Mouse (Mus musculus): ENCODE data around the gene Hoxd11. TPM values are rescaled to one million over a fixed set of nuclear protein-coding genes. Genes with fewer than 3 reads are reported as not detected.

The Hoxd11 gene
- polyA plus RNA-seq, 1 experiment from 2014 or later, result not detected

DNA sequence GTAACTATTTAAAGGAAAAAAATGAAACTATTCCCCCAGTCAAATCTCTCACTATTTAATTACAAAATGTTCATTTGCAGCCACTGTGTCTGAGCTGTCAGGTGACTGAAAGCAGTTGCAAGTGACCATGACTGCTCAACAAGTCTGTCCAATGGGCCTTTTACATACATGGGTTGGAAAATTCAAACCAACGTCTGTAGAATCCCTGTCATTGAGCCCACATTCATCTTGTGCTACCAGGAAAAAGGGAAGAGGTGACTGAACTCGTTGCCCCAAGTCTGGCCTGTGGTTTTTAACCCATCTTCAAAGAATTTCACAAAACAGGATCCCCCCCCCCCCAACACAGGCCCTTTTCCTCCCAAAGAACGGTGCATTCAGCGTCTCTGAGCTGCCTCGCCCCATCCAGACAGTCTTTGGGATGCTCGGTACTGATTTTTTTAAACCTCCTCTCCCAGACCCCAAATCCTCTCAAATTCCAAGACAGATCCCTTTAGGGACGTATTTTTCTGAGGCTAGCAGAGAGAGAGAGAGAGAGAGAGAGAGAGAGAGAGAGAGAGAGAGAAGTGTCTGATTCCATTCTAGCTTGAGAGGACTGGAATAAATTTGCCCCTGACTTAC is 16.6 kb downstream of the Hoxd11 start:
- WGBS, result 2% methylated on average over 7 of the region's 7 CpGs
- Histone ChIP-seq H3K4me2 (no peak overlapping the region), H3K27ac (no peak overlapping the region), H3K27me3 (replicated peaks) (peaks cover 97% of the 10 kb centered on the region), H3K9ac (no peak overlapping the region), H3K4me3 (no peak overlapping the region), H3K4me1 (peaks cover 8% of the 10 kb centered on the region; the same call in 1 of the 2 replicates), H3K36me3 (replicated peaks) (no peaks in the 10 kb centered on the region), H3K9me3 (no peaks in the 10 kb centered on the region)
- no peak for ATAC-seq (replicated peaks)

DNA sequence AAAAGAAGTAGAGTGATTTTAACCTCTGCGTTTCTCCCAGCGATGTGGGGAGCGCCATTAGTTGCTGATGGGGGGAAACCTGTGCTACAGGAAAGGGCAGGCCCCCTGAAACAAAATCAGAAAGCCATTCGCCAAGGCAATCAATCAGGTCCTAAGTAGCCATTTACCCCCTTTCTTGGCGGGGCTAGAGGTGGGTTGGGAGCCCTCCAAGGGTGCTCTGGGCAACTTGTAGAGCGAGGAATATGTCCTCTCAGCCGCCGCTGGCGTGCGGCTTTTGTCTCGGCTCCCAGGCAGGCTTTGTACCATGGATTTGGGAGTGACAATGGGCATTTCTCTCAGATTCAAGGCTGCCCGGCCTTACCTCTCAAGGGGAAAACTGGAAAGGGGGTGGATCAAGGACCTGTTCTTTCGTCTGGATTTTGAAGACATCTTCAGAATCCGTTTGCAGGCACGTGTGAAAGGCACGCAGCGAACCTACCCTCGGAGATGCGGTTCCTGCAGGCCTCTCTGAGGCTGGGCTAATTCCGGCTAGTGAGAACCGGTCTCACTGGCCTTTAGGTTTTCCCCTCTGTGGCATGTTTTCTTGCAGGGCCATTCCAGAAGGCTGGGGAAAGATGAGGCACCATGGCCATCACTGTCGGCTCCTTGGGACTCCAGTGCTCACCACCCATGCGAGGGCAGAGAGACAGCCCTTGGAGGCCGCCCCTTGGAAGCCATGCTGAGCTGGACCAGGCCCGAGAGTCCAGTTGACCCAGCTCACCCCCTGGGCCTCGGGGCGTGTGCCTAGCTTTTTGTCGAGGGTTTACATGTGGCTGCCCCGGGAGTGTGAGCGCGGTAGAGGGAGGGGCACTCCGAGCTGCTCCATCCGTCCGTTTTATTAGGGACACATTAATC is 17.3 kb downstream of the Hoxd11 start:
- no peak overlapping the region for H3K9ac ChIP-seq
- H3K4me3 ChIP-seq, result no peak overlapping the region
- no peak overlapping the region for H3K27ac ChIP-seq
- H3K36me3 ChIP-seq (replicated peaks), result no peaks in the 10 kb centered on the region
- H3K4me2 ChIP-seq, result no peak overlapping the region
- under 1% methylated on average over 34 of the region's 34 CpGs for WGBS
- no peak for ATAC-seq (replicated peaks)
- peaks cover 97% of the 10 kb centered on the region for H3K27me3 ChIP-seq (replicated peaks)
- H3K4me1 ChIP-seq, result peaks cover 8% of the 10 kb centered on the region; the same call in 1 of the 2 replicates
- no peaks in the 10 kb centered on the region for H3K9me3 ChIP-seq

DNA sequence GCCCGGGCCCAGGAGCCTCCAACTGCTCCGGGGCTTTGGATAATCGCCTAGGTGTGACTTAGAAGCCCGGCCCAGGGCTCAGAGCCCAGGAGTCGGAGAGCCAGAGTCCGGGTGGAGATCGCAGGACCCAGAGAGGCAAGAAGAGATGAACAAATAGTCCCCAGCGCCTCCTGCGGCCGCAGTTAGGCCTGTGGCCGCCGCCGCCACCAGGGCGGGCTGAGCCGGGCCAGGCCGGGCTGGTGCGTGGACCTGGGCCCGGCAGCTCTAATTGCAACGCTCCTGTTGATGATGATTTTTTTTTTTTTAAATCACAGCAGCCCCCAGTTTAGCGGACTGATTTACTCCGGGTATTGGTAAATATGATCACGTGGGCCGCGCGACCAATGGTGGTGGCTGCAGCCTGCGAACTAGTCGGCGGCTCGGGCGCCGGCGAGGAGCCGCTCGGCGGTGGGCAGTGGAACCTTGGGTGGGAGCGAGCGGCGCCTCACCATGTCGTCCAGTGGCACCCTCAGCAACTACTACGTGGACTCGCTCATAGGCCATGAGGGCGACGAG is 18.3 kb downstream of the Hoxd11 start, which contains the start of gene Hoxd9:
Hoxd9 (plus strand) TSS at position 161 of the 555 bp plus-strand sequence.
- peak; percentile 39; the same call in 1 of the 2 replicates for ATAC-seq (replicated peaks)
- H3K27ac ChIP-seq, result no peak within 1 kb of the TSS
- peak within 1 kb of the TSS; percentile 40 for H3K4me2 ChIP-seq
- no peaks in the 10 kb centered on the region for H3K36me3 ChIP-seq (replicated peaks)
- no peak within 1 kb of the TSS for H3K9ac ChIP-seq
- H3K27me3 ChIP-seq (replicated peaks), result peaks cover 93% of the 10 kb centered on the region
- H3K4me3 ChIP-seq, result peak within 1 kb of the TSS; percentile 23
- WGBS, result under 1% methylated on average over 43 of the region's 43 CpGs
- no peaks in the 10 kb centered on the region for H3K9me3 ChIP-seq
- peaks cover 8% of the 10 kb centered on the region; the same call in 1 of the 2 replicates for H3K4me1 ChIP-seq

DNA sequence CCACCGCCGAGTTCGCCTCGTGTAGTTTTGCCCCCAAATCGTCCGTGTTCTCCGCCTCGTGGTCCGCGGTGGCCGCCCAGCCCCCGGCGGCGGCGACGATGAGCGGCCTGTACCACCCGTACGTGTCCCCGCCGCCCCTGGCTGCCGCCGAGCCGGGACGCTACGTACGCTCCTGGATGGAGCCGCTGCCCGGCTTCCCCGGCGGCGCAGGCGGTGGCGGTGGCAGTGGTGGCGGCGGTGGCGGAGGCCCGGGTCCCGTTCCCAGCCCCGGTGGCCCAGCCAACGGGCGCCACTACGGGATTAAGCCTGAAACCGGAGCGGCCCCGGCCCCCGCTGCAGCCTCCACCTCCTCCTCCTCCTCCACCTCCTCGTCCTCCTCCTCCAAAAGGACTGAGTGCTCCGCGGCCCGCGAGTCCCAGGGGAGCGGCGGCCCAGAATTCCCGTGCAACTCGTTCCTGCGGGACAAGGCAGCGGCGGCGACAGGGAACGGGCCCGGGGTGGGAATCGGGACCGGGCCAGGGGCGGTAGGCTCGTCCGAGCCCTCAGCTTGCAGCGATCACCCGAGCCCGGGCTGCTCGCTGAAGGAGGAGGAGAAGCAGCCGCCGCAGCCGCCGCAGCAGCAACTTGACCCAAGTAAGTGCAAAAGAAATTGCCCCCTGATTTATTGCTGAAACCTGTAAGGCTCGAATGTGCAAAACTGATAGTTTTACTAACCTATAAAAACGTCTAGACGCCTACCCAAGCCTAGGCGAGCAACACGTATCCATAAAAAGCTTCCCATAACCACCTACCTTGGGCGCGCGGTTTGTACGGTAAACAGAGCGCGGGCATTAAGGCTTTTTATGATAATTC is 19.1 kb downstream of the Hoxd11 start:
- Histone ChIP-seq H3K4me1 (peaks cover 8% of the 10 kb centered on the region; the same call in 1 of the 2 replicates), H3K36me3 (replicated peaks) (no peaks in the 10 kb centered on the region), H3K27me3 (replicated peaks) (peaks cover 90% of the 10 kb centered on the region), H3K9me3 (no peaks in the 10 kb centered on the region), H3K27ac (no peak overlapping the region), H3K9ac (no peak overlapping the region), H3K4me3 (peak overlapping the region; percentile 23), H3K4me2 (peak overlapping the region; percentile 40)
- under 1% methylated on average over 82 of the region's 86 CpGs for WGBS
- no peak for ATAC-seq (replicated peaks)

DNA sequence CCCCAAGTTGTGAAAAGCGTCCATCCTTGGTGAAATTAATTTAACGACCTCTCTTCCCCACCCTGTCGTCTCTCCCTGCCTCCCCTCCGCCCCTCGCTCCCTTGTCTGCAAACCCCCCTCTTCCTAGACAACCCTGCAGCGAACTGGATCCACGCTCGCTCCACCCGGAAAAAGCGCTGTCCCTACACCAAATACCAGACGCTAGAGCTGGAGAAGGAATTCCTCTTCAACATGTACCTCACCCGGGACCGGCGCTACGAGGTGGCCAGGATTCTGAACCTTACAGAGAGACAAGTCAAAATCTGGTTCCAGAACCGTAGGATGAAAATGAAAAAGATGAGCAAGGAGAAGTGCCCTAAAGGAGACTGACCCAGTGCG is 19.7 kb downstream of the Hoxd11 start:
- Histone ChIP-seq H3K4me1 (peaks cover 8% of the 10 kb centered on the region; the same call in 1 of the 2 replicates), H3K4me3 (no peak overlapping the region), H3K27me3 (replicated peaks) (peaks cover 90% of the 10 kb centered on the region), H3K36me3 (replicated peaks) (no peaks in the 10 kb centered on the region), H3K27ac (no peak overlapping the region), H3K9me3 (no peaks in the 10 kb centered on the region), H3K9ac (no peak overlapping the region), H3K4me2 (no peak overlapping the region)
- WGBS, result under 1% methylated on average over 17 of the region's 17 CpGs
- ATAC-seq (replicated peaks), result no peak

DNA sequence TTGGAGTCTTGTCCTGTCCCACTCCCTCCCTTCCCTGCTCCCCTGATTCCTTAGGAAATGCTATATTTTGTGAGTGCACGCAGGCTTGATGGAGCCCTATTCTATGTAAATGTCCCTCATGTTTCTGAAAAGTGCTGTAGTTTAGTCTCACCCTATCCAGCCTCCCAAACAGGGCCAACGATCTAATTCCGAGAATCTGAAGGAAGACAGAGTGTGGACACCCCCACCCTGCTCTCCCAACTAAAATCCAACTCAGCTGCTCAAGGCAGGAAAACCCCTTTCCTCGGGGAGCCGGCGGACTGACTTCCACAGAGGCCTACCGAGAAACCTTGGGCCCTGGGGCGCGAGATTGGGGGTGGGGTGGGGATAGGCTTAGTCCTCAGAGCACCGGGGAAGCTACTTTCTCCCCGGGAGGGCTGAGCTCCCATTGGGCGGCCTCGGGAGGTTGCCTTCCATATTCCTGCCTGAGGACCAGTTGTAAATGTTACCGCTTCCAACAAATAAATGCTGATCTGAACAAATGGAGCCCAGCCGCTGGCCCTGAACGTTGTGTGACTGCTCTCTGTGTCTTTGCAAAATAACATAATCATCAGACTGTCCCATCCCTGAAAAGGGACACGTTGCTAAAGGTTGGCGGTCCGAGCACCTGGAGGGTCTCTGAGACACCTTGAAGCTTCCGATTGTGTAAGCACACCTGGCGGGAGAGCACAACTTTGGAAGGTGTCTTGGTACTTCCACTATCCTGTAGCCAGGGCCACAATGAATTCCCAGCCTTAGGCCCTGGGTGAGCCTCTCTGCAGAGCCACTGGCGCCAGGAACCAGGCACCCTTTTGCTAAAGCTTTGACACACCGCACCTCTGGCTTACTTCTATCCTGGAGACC is 20.5 kb downstream of the Hoxd11 start:
- no peak overlapping the region for H3K4me3 ChIP-seq
- H3K9ac ChIP-seq, result no peak overlapping the region
- H3K9me3 ChIP-seq, result no peaks in the 10 kb centered on the region
- WGBS, result 1% methylated on average over 23 of the region's 23 CpGs
- H3K4me1 ChIP-seq, result peaks cover 9% of the 10 kb centered on the region
- H3K27me3 ChIP-seq (replicated peaks), result peaks cover 90% of the 10 kb centered on the region
- H3K4me2 ChIP-seq, result no peak overlapping the region
- no peak for ATAC-seq (replicated peaks)
- no peak overlapping the region for H3K27ac ChIP-seq
- no peaks in the 10 kb centered on the region for H3K36me3 ChIP-seq (replicated peaks)

DNA sequence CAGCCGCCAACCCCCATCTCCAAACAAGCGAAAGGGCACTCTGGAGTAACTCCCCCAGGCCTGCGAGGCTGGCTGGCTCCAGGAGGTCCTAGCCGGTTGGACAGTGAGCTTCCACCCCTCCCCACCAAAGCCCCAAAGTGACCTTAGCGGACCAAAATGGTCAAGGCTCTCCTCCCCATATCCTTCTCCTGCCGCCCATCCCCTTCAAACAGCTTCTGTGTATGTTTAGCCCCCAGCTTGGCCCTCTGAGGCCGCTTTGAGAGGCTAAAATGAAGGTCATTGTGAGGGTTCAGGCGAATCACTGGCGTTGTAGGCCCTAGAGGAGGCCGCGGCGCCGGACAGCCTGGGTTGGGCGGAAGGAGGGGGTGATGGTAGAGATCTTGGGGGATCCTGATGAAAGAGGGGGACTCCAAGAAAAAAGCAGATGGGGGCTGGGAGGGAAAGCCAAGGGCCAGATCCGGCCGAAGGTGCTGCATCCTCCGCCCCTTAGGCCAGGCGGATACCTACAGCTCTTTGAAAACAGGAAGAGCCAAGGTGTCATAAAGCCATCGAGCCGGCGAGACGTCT is 21.3 kb downstream of the Hoxd11 start:
- H3K27me3 ChIP-seq (replicated peaks), result peaks cover 89% of the 10 kb centered on the region
- H3K9ac ChIP-seq, result no peak overlapping the region
- no peak for ATAC-seq (replicated peaks)
- H3K4me2 ChIP-seq, result no peak overlapping the region
- no peak overlapping the region for H3K4me3 ChIP-seq
- WGBS, result 1% methylated on average over 22 of the region's 22 CpGs
- peaks cover 16% of the 10 kb centered on the region for H3K4me1 ChIP-seq
- no peak overlapping the region for H3K27ac ChIP-seq
- no peaks in the 10 kb centered on the region for H3K9me3 ChIP-seq
- no peaks in the 10 kb centered on the region for H3K36me3 ChIP-seq (replicated peaks)

DNA sequence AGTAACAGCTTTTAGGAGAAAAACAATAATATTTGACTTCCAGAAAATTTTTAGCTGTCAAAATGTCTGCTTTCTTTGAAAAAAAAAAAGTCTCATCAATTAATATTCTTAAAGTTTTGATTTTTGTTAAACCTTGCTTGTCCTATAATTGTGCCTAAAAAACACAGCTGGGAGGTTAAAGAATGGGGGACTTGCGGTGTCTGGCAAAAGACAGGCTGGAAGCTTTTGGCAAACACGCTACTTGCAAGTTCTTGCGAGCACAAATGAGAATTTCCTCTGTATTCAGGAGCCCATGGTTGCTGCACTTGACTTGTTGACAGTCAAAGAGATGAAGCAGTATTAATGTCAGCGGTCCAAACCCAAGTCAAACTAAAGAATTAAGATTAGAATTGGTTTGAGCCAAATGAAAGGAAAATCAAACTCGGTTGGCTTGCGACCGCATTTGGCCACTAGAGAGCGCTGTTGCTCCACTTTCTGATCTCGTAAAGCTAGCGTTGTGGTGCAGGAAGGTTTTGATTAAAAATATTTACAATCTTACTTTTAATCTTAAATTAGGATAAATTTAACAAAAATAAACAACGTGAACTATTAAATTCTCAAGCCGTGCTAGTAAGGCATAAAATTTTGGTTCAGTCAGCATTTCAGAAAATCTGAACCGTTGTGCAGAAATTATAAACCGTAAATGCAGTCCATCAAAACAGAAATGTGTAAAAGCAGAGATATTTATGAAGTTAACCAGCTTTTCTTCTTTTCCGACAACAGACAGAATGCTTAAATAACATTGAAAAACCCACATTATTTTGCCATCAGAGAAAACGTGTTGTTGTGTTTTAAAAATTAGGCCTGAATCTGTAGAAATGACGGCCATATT is 22.8 kb downstream of the Hoxd11 start:
- H3K4me2 ChIP-seq, result no peak overlapping the region

DNA sequence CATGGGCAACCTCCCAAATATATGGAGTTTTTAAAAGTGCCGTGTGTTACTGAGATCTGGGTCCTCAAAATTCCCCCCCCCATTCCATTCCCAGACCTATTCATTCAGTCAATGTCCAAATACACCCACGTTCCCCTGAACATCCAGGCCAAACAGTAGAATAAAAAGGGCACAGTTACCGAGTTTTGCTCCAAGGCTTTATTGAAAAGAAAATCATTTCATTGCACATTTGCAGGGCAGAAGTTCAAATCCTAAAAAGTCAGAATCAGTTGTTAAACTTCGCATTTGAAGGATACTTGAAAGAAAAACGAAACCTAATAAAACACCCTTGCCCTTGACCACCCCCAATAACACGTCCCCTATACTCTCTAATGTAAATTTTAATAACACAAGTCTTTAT is 23.5 kb downstream of the Hoxd11 start:
- Histone ChIP-seq H3K36me3 (replicated peaks) (no peaks in the 10 kb centered on the region), H3K4me3 (no peak overlapping the region), H3K4me2 (no peak overlapping the region), H3K9ac (no peak overlapping the region), H3K27me3 (replicated peaks) (peaks cover 86% of the 10 kb centered on the region), H3K9me3 (no peaks in the 10 kb centered on the region), H3K4me1 (peaks cover 15% of the 10 kb centered on the region), H3K27ac (no peak overlapping the region)
- 16% methylated on average over 6 of the region's 6 CpGs for WGBS
- no peak for ATAC-seq (replicated peaks)

More for the DNA sequence above, 22.8 kb downstream of the Hoxd11 start:
- H3K4me3 ChIP-seq, result no peak overlapping the region
- no peak overlapping the region for H3K27ac ChIP-seq
- H3K27me3 ChIP-seq (replicated peaks), result peaks cover 86% of the 10 kb centered on the region
- WGBS, result 11% methylated on average over 17 of the region's 17 CpGs
- H3K9ac ChIP-seq, result no peak overlapping the region
- H3K36me3 ChIP-seq (replicated peaks), result no peaks in the 10 kb centered on the region
- no peak for ATAC-seq (replicated peaks)
- peaks cover 19% of the 10 kb centered on the region for H3K4me1 ChIP-seq
- no peaks in the 10 kb centered on the region for H3K9me3 ChIP-seq

DNA sequence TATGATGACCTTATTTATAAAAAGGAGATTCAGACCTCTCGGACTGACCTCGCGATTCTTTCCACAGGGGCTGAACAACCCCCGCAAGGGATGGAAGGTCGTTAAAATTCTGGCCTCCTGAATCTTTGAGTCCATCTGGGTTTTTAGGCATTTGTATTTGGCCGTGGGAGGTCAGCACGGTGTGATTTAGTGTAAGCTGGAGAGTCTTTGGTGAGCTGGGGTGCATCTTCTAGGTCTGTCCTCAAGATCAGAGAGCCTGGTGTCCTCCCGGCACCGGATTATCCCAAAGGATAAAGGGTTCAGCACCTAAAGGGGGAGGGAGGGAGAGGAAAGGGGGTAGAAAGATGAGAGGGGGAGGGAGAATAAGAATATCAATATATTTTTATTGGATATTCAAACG is 24.0 kb downstream of the Hoxd11 start:
- Histone ChIP-seq H3K36me3 (replicated peaks) (no peaks in the 10 kb centered on the region), H3K27ac (no peak overlapping the region), H3K9ac (no peak overlapping the region), H3K27me3 (replicated peaks) (peaks cover 87% of the 10 kb centered on the region), H3K4me3 (no peak overlapping the region), H3K9me3 (no peaks in the 10 kb centered on the region), H3K4me1 (peaks cover 11% of the 10 kb centered on the region), H3K4me2 (no peak overlapping the region)
- no peak for ATAC-seq (replicated peaks)
- WGBS, result 4% methylated on average over 10 of the region's 10 CpGs
